Mouse (Mus musculus): ENCODE measurements around the gene Zfp418.

- TF ChIP-seq CTCF (IDR thresholded peaks at IDR 0.05; ENCODE audit: extremely low read depth, insufficient read depth, insufficient read length, insufficient replicate concordance) (peak; percentile 84), POLR2A (IDR thresholded peaks at IDR 0.05; ENCODE audit: low read depth, low read length) (no peak)
Observed at GRCm38 (mm10) chr7:7188191-7188942, 17.2 kb downstream of the Zfp418 start.

All from spleen, adult 2 months (tissue).